In the genomic region with DNA sequence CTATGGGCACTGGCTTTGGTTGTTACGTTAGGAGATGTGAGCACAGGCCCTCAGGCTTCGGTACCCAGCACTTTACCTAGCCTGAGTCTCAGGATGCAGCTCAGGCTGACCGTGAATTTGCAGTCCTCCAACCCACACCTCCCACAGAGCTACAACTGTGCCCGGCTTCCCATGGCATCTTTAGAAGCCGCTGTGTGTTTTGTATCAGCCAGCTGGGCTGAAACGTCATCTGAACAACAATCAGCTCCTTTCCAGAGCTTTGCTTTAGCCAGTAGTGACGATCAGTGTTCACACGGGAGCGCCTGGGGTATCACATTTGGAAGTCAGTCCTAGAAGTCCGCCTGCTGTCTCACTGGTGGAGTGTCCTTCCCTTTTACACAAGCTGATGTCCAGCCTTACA, we compare ENCODE assay signal across 20 mouse cellular contexts. TPM values are rescaled to one million over a fixed set of nuclear protein-coding genes. Genes with fewer than 3 reads are reported as not detected.
DNase-seq lines count a peak whose midpoint lies in the region; ATAC-seq lines count a peak whose summit lies in the region.
"Had no signal": no experiment of that assay in that cellular context is flagged by ENCODE, and none has a peak within 500 bp of the region (broad histone marks: within the 10 kb centered on the region; RNA-seq: fewer than 3 reads in every experiment).

No protein-coding gene starts in this region.

- peak overlapping the region; percentile 6; the same call in 1 of the 2 replicates for H3K27ac ChIP-seq in heart, embryonic 10.5 days
- H3K27ac ChIP-seq in heart, embryonic 11.5 days (ENCODE audit: low read depth, low read length), result no peak overlapping the region
- H3K27ac ChIP-seq: embryonic facial prominence, embryonic 12.5 days; forebrain, embryonic 15.5 days; heart, adult 2 months; heart, embryonic 15.5 days; hindbrain, embryonic 13.5 days; hindbrain, postnatal 0 days had no signal

- no peak overlapping the region for H3K4me3 ChIP-seq in heart, embryonic 10.5 days
- H3K4me3 ChIP-seq in heart, embryonic 11.5 days (ENCODE audit: low read depth, low read length), result no peak overlapping the region
- H3K4me3 ChIP-seq: embryonic facial prominence, embryonic 12.5 days; forebrain, embryonic 15.5 days; heart, adult 2 months; heart, embryonic 15.5 days; hindbrain, embryonic 13.5 days had no signal

- no peaks in the 10 kb centered on the region for H3K27me3 ChIP-seq in heart, embryonic 10.5 days (ENCODE audit: insufficient read depth, poor library complexity, severe bottlenecking)
- H3K27me3 ChIP-seq in heart, embryonic 11.5 days (ENCODE audit: control insufficient read depth, insufficient read depth, low read length), result no peaks in the 10 kb centered on the region
- H3K27me3 ChIP-seq: CH12.LX; embryonic facial prominence, embryonic 12.5 days; forebrain, embryonic 15.5 days; heart, embryonic 15.5 days; hindbrain, embryonic 13.5 days; Patski had no signal

- 76% methylated on average over 10 of the region's 10 CpGs for WGBS in heart, embryonic 10.5 days
- 65% methylated on average over 10 of the region's 10 CpGs for WGBS in heart, embryonic 11.5 days (ENCODE audit: insufficient replicate concordance)

- no peak for ATAC-seq in heart, embryonic 11.5 days (replicated peaks; ENCODE audit: insufficient number of reproducible peaks, low FRiP score, low TSS enrichment)
- ATAC-seq: activated CD4-positive, CD25-positive, alpha-beta regulatory T cell, adult 4 months; forebrain, embryonic 15.5 days; hindbrain, postnatal 0 days; Patski had no signal

- no peaks in the 10 kb centered on the region for H3K36me3 ChIP-seq in heart, embryonic 10.5 days
- H3K36me3 ChIP-seq in heart, embryonic 11.5 days (ENCODE audit: control insufficient read depth, insufficient read depth, low read length), result no peaks in the 10 kb centered on the region
- H3K36me3 ChIP-seq: embryonic facial prominence, embryonic 12.5 days; forebrain, embryonic 15.5 days; heart, embryonic 15.5 days; hindbrain, embryonic 13.5 days had no signal

- no peak for DNase-seq in heart, embryonic 10.5 days (ENCODE audit: low spot score)
- peak; percentile 52 for DNase-seq in layer of hippocampus, adult 9-11 months
- DNase-seq in layer of hippocampus, adult 9-10 months (ENCODE audit: low spot score), result no peak
- DNase-seq in right cerebral cortex, adult 2 months (ENCODE audit: low spot score in 2 of 2), result peak; percentile 31 to 33
- no peak for DNase-seq in right cerebral cortex, postnatal 25 days
- DNase-seq: adrenal gland, postnatal 14 days; cerebellum, adult 18-20 months; cerebellum, postnatal 10 days; gastrocnemius, postnatal 14 days; heart, adult 2 months; heart, postnatal 14 days had no signal

- peaks cover 48% of the 10 kb centered on the region for H3K4me1 ChIP-seq in heart, embryonic 10.5 days
- H3K4me1 ChIP-seq in heart, embryonic 11.5 days (ENCODE audit: control insufficient read depth, insufficient read depth, low read length), result peaks cover 41% of the 10 kb centered on the region

- H3K4me2 ChIP-seq in heart, embryonic 11.5 days, result no peak overlapping the region
- H3K4me2 ChIP-seq: embryonic facial prominence, embryonic 12.5 days; forebrain, embryonic 15.5 days; heart, embryonic 15.5 days; hindbrain, embryonic 13.5 days had no signal

- H3K9me3 ChIP-seq in heart, embryonic 10.5 days, result no peaks in the 10 kb centered on the region
- H3K9me3 ChIP-seq in heart, embryonic 11.5 days (replicated peaks; ENCODE audit: control insufficient read depth, low read length), result no peaks in the 10 kb centered on the region
- H3K9me3 ChIP-seq: embryonic facial prominence, embryonic 12.5 days; forebrain, embryonic 15.5 days; heart, embryonic 15.5 days; hindbrain, embryonic 13.5 days had no signal

- no peak overlapping the region for H3K9ac ChIP-seq in heart, embryonic 11.5 days (ENCODE audit: low read depth, low read length)
- H3K9ac ChIP-seq: embryonic facial prominence, embryonic 12.5 days; forebrain, embryonic 15.5 days; heart, embryonic 15.5 days; hindbrain, embryonic 13.5 days had no signal

RNA-seq across cellular contexts. Expression of a gene that starts 5.4 kb away (rescaled TPM):
- polyA plus RNA-seq in heart, embryonic 10.5 days (2016; fragmentation: Nextera tagmentation; extraction: Ambion mirVana), result 13.1 and 14.5 TPM in 2 replicates
- 11.9 and 13.6 TPM in 2 replicates for polyA plus RNA-seq in heart, embryonic 11.5 days (2014; fragmentation: Nextera tagmentation; extraction: Ambion mirVana)

RNA-seq across cellular contexts. Expression of a gene that starts 28.3 kb away (rescaled TPM):
- polyA plus RNA-seq in heart, embryonic 10.5 days (2016; fragmentation: Nextera tagmentation; extraction: Ambion mirVana), result 201 and 226 TPM in 2 replicates
- polyA plus RNA-seq in heart, embryonic 11.5 days (2014; fragmentation: Nextera tagmentation; extraction: Ambion mirVana), result 166 and 189 TPM in 2 replicates

RNA-seq across cellular contexts. Expression of a gene that starts 37.5 kb away (rescaled TPM):
- polyA plus RNA-seq in heart, embryonic 10.5 days (2016; fragmentation: Nextera tagmentation; extraction: Ambion mirVana), result 289 and 326 TPM in 2 replicates
- 284 and 297 TPM in 2 replicates for polyA plus RNA-seq in heart, embryonic 11.5 days (2014; fragmentation: Nextera tagmentation; extraction: Ambion mirVana)

RNA-seq across cellular contexts. Expression of a gene that starts 37.8 kb away (rescaled TPM):
- 6.0 and 8.1 TPM in 2 replicates for polyA plus RNA-seq in heart, embryonic 10.5 days (2016; fragmentation: Nextera tagmentation; extraction: Ambion mirVana)
- 7.1 and 8.2 TPM in 2 replicates for polyA plus RNA-seq in heart, embryonic 11.5 days (2014; fragmentation: Nextera tagmentation; extraction: Ambion mirVana)

RNA-seq across cellular contexts. Expression of a gene that starts 40.6 kb away (rescaled TPM):
- polyA plus RNA-seq in heart, embryonic 10.5 days (2016; fragmentation: Nextera tagmentation; extraction: Ambion mirVana), result 34.8 and 48.7 TPM in 2 replicates
- polyA plus RNA-seq in heart, embryonic 11.5 days (2014; fragmentation: Nextera tagmentation; extraction: Ambion mirVana), result 28.2 and 28.7 TPM in 2 replicates

Comparison
In these comparisons a context has a peak if more than half of its experiments do, and no peak if none do; other contexts are left out.
1. DNase-seq: peak in layer of hippocampus, adult 9-11 months (single experiment) and right cerebral cortex, adult 2 months (2 of 2); none in heart, embryonic 10.5 days (single experiment), layer of hippocampus, adult 9-10 months (single experiment) and right cerebral cortex, postnatal 25 days (single experiment).